Comparison of ENCODE assay signal across 9 mouse cellular contexts in genomic region chr5:121834991-121835747, GRCm38 (mm10). TPM values are rescaled to one million over a fixed set of nuclear protein-coding genes. Genes with fewer than 3 reads are reported as not detected.
DNase-seq lines count a peak whose midpoint lies in the region; ATAC-seq and TF ChIP-seq lines count a peak whose summit lies in the region.
"Had no signal": no experiment of that assay in that cellular context is flagged by ENCODE, and none has a peak within 500 bp of the region (broad histone marks: within the 10 kb centered on the region; RNA-seq: fewer than 3 reads in every experiment).

No protein-coding gene starts in this region.

- no peak for TF ChIP-seq CTCF in heart, adult 2 months (IDR thresholded peaks at IDR 0.05)

- 0 out of 2 replicates have a peak, but pooled peaks have one; percentile 14 for TF ChIP-seq EP300 in heart, adult 2 months (IDR thresholded peaks at IDR 0.05; ENCODE audit: insufficient read depth, low read depth, low read length)

- H3K79me2 ChIP-seq in heart, adult 2 months (replicated peaks; ENCODE audit: control insufficient read depth, insufficient read depth, low read length) = peaks cover 20% of the 10 kb centered on the region

- peak overlapping the region; percentile 98 for H3K27ac ChIP-seq in heart, adult 2 months
- H3K27ac ChIP-seq in hindbrain, embryonic 13.5 days = no peak overlapping the region
- H3K27ac ChIP-seq in lung, embryonic 16.5 days (ENCODE audit: low read length) = peak overlapping the region; percentile 47

- no peak for TF ChIP-seq POLR2A in heart, adult 2 months (IDR thresholded peaks at IDR 0.05; ENCODE audit: insufficient read depth, low read depth, low read length)

- H3K4me1 ChIP-seq in heart, adult 2 months (ENCODE audit: control insufficient read depth, insufficient read depth, low read length) = peaks cover 31% of the 10 kb centered on the region
- peaks cover 62% of the 10 kb centered on the region for H3K4me1 ChIP-seq in hindbrain, embryonic 13.5 days (replicated peaks)
- peaks cover 52% of the 10 kb centered on the region for H3K4me1 ChIP-seq in lung, embryonic 16.5 days (replicated peaks; ENCODE audit: control insufficient read depth, insufficient read depth, low read length)

- 18% methylated on average over 12 of the region's 12 CpGs for WGBS in heart, adult 2 months
- WGBS in hindbrain, embryonic 13.5 days = 45% methylated on average over 12 of the region's 12 CpGs
- WGBS in lung, embryonic 16.5 days = 21% methylated on average over 12 of the region's 12 CpGs

- peak in 1 of 2 experiments; percentile 28 for DNase-seq in heart, adult 2 months
- no peak for DNase-seq in heart, postnatal 36 days
- peak; percentile 40 for DNase-seq in MN1 (ENCODE audit: low spot score)
- DNase-seq in urinary bladder, adult 2 months (ENCODE audit: low spot score) = no peak
- DNase-seq in layer of hippocampus, adult 9-11 months = no peak
- no peak for DNase-seq in layer of hippocampus, postnatal 25 days (ENCODE audit: extremely low spot score in 1 of 2, low spot score in 1 of 2)

- H3K4me3 ChIP-seq in heart, adult 2 months = peak overlapping the region; percentile 74
- H3K4me3 ChIP-seq in hindbrain, embryonic 13.5 days = peak overlapping the region; percentile 67
- peak overlapping the region; percentile 82 for H3K4me3 ChIP-seq in lung, embryonic 16.5 days (ENCODE audit: low read length)

- H3K27me3 ChIP-seq in heart, adult 2 months (ENCODE audit: control insufficient read depth, insufficient read depth, low read length) = no peaks in the 10 kb centered on the region
- H3K27me3 ChIP-seq in hindbrain, embryonic 13.5 days = peaks cover 65% of the 10 kb centered on the region
- H3K27me3 ChIP-seq in lung, embryonic 16.5 days (ENCODE audit: control insufficient read depth, insufficient read depth, low read depth, low read length) = no peaks in the 10 kb centered on the region
- H3K27me3 ChIP-seq: Patski had no signal

- H3K36me3 ChIP-seq in heart, adult 2 months (ENCODE audit: control insufficient read depth, insufficient read depth, low read length) = peaks cover 2% of the 10 kb centered on the region; the same call in 1 of the 2 replicates
- no peaks in the 10 kb centered on the region for H3K36me3 ChIP-seq in hindbrain, embryonic 13.5 days
- no peaks in the 10 kb centered on the region for H3K36me3 ChIP-seq in lung, embryonic 16.5 days (ENCODE audit: control insufficient read depth, insufficient read depth, low read length)

- peak overlapping the region; percentile 91 for H3K9ac ChIP-seq in heart, adult 2 months (ENCODE audit: low read depth, low read length)
- H3K9ac ChIP-seq in hindbrain, embryonic 13.5 days = peak overlapping the region; percentile 80; the same call in 1 of the 2 replicates
- peak overlapping the region; percentile 88 for H3K9ac ChIP-seq in lung, embryonic 16.5 days (ENCODE audit: low read length)

- H3K4me2 ChIP-seq in hindbrain, embryonic 13.5 days = peak overlapping the region; percentile 92
- peak overlapping the region; percentile 85 for H3K4me2 ChIP-seq in lung, embryonic 16.5 days (ENCODE audit: low read depth, low read length)

- ATAC-seq in hindbrain, embryonic 13.5 days (ENCODE audit: low FRiP score) = no peak
- no peak for ATAC-seq in lung, embryonic 16.5 days (ENCODE audit: low read depth)
- ATAC-seq: Patski had no signal

- intact Hi-C loops in heart, adult 2 months (cut with DNase I) = loop anchor here (5.0 kb wide), 1 partner anchor 123 kb away; the partner anchor contains the start of gene Atxn2
- intact Hi-C loops in heart, postnatal 36 days (cut with DNase I) = no loop called here

- no peaks in the 10 kb centered on the region for H3K9me3 ChIP-seq in hindbrain, embryonic 13.5 days
- H3K9me3 ChIP-seq in lung, embryonic 16.5 days (ENCODE audit: control insufficient read depth, low read length) = no peaks in the 10 kb centered on the region

RNA-seq across cellular contexts. Expression of gene Sh2b3, which starts 2.3 kb away (rescaled TPM):
- total RNA-seq in heart, adult 2 months (2021) = 10 to 100 TPM; 21.6 to 22.5 TPM
- polyA plus RNA-seq in heart, adult 2 months (2012; rRNA removed) = 19.3 and 20.1 TPM in 2 replicates
- 10 to 100 TPM; 23.8 to 28.1 TPM for total RNA-seq in heart, postnatal 36 days (2021)
- polyA plus RNA-seq in hindbrain, embryonic 13.5 days (2015; fragmentation: Nextera tagmentation; extraction: Ambion mirVana) = 6.4 and 6.5 TPM in 2 replicates
- 15.9 and 16.9 TPM in 2 replicates for polyA plus RNA-seq in lung, embryonic 16.5 days (2015; fragmentation: Nextera tagmentation; extraction: Ambion mirVana)
- 22.2 and 25.8 TPM in 2 replicates for polyA plus RNA-seq in urinary bladder, adult 2 months (2012; rRNA removed)
- total RNA-seq in layer of hippocampus, postnatal 25 days (2021) = 10 to 100 TPM; 22.0 TPM

RNA-seq across cellular contexts. Expression of gene Pheta1, which starts 13.6 kb away (rescaled TPM):
- total RNA-seq in heart, adult 2 months (2021) = 1 to 10 TPM; 9.3 TPM
- polyA plus RNA-seq in heart, adult 2 months (2012; rRNA removed) = 12.5 and 12.7 TPM in 2 replicates
- 10 to 100 TPM; 11.6 to 12.6 TPM for total RNA-seq in heart, postnatal 36 days (2021)
- polyA plus RNA-seq in hindbrain, embryonic 13.5 days (2015; fragmentation: Nextera tagmentation; extraction: Ambion mirVana) = 45.5 and 47.4 TPM in 2 replicates
- polyA plus RNA-seq in lung, embryonic 16.5 days (2015; fragmentation: Nextera tagmentation; extraction: Ambion mirVana) = 23.0 and 23.2 TPM in 2 replicates
- 11.3 and 12.2 TPM in 2 replicates for polyA plus RNA-seq in urinary bladder, adult 2 months (2012; rRNA removed)
- total RNA-seq in layer of hippocampus, postnatal 25 days (2021) = 10 to 100 TPM in 1 of 2 experiments, 1 to 10 TPM in 1; 7.8 to 10.2 TPM
